In the genomic region with DNA sequence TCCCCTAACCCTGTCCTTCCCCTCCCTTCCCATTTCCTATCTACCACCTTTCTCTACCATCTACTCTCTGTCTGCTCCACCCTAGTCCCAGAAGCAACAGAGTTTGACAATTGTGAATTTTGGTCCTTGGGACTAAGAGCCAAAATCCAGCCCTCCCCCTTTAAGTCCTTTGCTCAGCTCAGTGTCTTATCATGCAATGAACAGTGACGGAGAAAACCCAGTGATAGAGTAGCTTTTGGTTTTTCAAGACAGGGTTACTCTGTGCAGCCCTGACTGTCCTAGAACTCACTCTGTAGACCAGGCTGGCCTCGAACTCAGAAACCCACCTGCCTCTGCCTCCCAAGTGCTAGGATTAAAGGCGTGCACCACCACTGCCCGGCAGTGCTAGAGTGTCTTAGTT, we compare ENCODE assay signal across 1 mouse cellular context.
TF ChIP-seq lines count a peak whose summit lies in the region.

No protein-coding gene starts in this region.

TF ChIP-seq in MEL, 35 proteins besides CTCF, POLR2A, EP300 and RAD21:
- TF ChIP-seq ZNF384 (IDR thresholded peaks at IDR 0.05; ENCODE audit: low read depth, low read length) (no peak), UBTF (IDR thresholded peaks at IDR 0.05; ENCODE audit: borderline replicate concordance, insufficient read depth, low read depth, low read length) (no peak), GATA1 (IDR thresholded peaks at IDR 0.05; ENCODE audit: low read depth, low read length) (peak; percentile 62), RCOR1 (IDR thresholded peaks at IDR 0.05; ENCODE audit: low read depth, low read length) (0 out of 2 replicates have a peak, but pooled peaks have one; percentile 28), ZC3H11A (IDR thresholded peaks at IDR 0.05; ENCODE audit: low read depth, low read length) (no peak), ETS1 (IDR thresholded peaks at IDR 0.05; ENCODE audit: low read depth, low read length) (no peak; the same call in 1 of the 2 replicates), CHD1 (IDR thresholded peaks at IDR 0.05; ENCODE audit: low read depth, low read length) (no peak), MAZ (IDR thresholded peaks at IDR 0.05; ENCODE audit: low read depth, low read length) (no peak), MYC (IDR thresholded peaks at IDR 0.05; ENCODE audit: low read depth, low read length) (no peak), SMC3 (IDR thresholded peaks at IDR 0.05; ENCODE audit: low read depth, low read length) (no peak)
